In genomic region chr19:15201262-15201661, GRCm38 (mm10) we compare ENCODE assay signal across 11 mouse cellular contexts.
DNase-seq lines count a peak whose midpoint lies in the region; ATAC-seq and TF ChIP-seq lines count a peak whose summit lies in the region.
"Had no signal": no experiment of that assay in that cellular context is flagged by ENCODE, and none has a peak within 500 bp of the region (broad histone marks: within the 10 kb centered on the region; RNA-seq: fewer than 3 reads in every experiment).

No protein-coding gene starts in this region.

- H3K4me1 ChIP-seq in hindbrain, embryonic 13.5 days (replicated peaks), result peaks cover 14% of the 10 kb centered on the region
- H3K4me1 ChIP-seq in hindbrain, embryonic 12.5 days, result peaks cover 12% of the 10 kb centered on the region
- H3K4me1 ChIP-seq in forebrain, embryonic 13.5 days, result peaks cover 20% of the 10 kb centered on the region
- H3K4me1 ChIP-seq in midbrain, postnatal 0 days (ENCODE audit: insufficient read depth, low read length), result no peaks in the 10 kb centered on the region; the same call in 1 of the 2 replicates
- H3K4me1 ChIP-seq in intestine, embryonic 16.5 days (ENCODE audit: control insufficient read depth, insufficient read depth, low read length), result no peaks in the 10 kb centered on the region
- H3K4me1 ChIP-seq: limb, embryonic 13.5 days had no signal

- no peak for TF ChIP-seq CTCF in midbrain, postnatal 0 days (IDR thresholded peaks at IDR 0.05)

- DNase-seq in lung, postnatal 25 days (ENCODE audit: low spot score), result peak; percentile 3
- DNase-seq in lung, adult 18-20 months, result no peak
- DNase-seq in midbrain, postnatal 0 days (ENCODE audit: low spot score), result peak; percentile 62
- DNase-seq in spleen, postnatal 36 days (ENCODE audit: low spot score in 2 of 2), result no peak
- DNase-seq: adrenal gland, adult 2 months; cerebellum, adult 9-10 months had no signal

- H3K9me3 ChIP-seq in hindbrain, embryonic 13.5 days, result no peaks in the 10 kb centered on the region; the same call in 1 of the 2 replicates
- H3K9me3 ChIP-seq in hindbrain, embryonic 12.5 days (replicated peaks), result no peaks in the 10 kb centered on the region
- no peaks in the 10 kb centered on the region for H3K9me3 ChIP-seq in forebrain, embryonic 13.5 days (replicated peaks)
- H3K9me3 ChIP-seq in midbrain, postnatal 0 days (ENCODE audit: low read length), result no peaks in the 10 kb centered on the region
- H3K9me3 ChIP-seq in intestine, embryonic 16.5 days (ENCODE audit: control insufficient read depth, low read length), result no peaks in the 10 kb centered on the region
- H3K9me3 ChIP-seq: limb, embryonic 13.5 days had no signal

- no peak for ATAC-seq in hindbrain, embryonic 13.5 days (ENCODE audit: low FRiP score)
- ATAC-seq in hindbrain, embryonic 12.5 days (ENCODE audit: low FRiP score), result no peak
- ATAC-seq in forebrain, embryonic 13.5 days, result 0 out of 2 replicates have a peak, but pooled peaks have one; percentile 36
- ATAC-seq in midbrain, postnatal 0 days (ENCODE audit: low FRiP score), result no peak
- no peak for ATAC-seq in intestine, embryonic 16.5 days

- H3K27ac ChIP-seq in hindbrain, embryonic 13.5 days, result peak overlapping the region; percentile 68; the same call in 1 of the 2 replicates
- H3K27ac ChIP-seq in hindbrain, embryonic 12.5 days, result no peak overlapping the region
- peak overlapping the region; percentile 65 for H3K27ac ChIP-seq in forebrain, embryonic 13.5 days
- H3K27ac ChIP-seq in midbrain, postnatal 0 days (ENCODE audit: low read depth, low read length), result no peak overlapping the region
- no peak overlapping the region for H3K27ac ChIP-seq in intestine, embryonic 16.5 days (ENCODE audit: low read length)
- H3K27ac ChIP-seq: limb, embryonic 13.5 days had no signal

- H3K4me3 ChIP-seq in hindbrain, embryonic 13.5 days, result no peak overlapping the region
- H3K4me3 ChIP-seq in hindbrain, embryonic 12.5 days, result no peak overlapping the region
- H3K4me3 ChIP-seq in forebrain, embryonic 13.5 days, result no peak overlapping the region
- no peak overlapping the region for H3K4me3 ChIP-seq in midbrain, postnatal 0 days (ENCODE audit: low read depth, low read length)
- H3K4me3 ChIP-seq in intestine, embryonic 16.5 days (ENCODE audit: low read length), result no peak overlapping the region
- H3K4me3 ChIP-seq: limb, embryonic 13.5 days had no signal

- no peak overlapping the region for H3K4me2 ChIP-seq in hindbrain, embryonic 13.5 days
- H3K4me2 ChIP-seq in hindbrain, embryonic 12.5 days (replicated peaks), result no peak overlapping the region
- no peak overlapping the region for H3K4me2 ChIP-seq in forebrain, embryonic 13.5 days
- no peak overlapping the region for H3K4me2 ChIP-seq in midbrain, postnatal 0 days (ENCODE audit: low read depth, low read length, poor library complexity, severe bottlenecking)
- no peak overlapping the region for H3K4me2 ChIP-seq in intestine, embryonic 16.5 days (ENCODE audit: low read depth, low read length)
- H3K4me2 ChIP-seq: limb, embryonic 13.5 days had no signal

- 22% methylated on average over 3 of the region's 3 CpGs for WGBS in hindbrain, embryonic 13.5 days
- 34% methylated on average over 3 of the region's 3 CpGs for WGBS in hindbrain, embryonic 12.5 days
- WGBS in forebrain, embryonic 13.5 days, result 9% methylated on average over 3 of the region's 3 CpGs
- 11% methylated on average over 3 of the region's 3 CpGs for WGBS in midbrain, postnatal 0 days
- 36% methylated on average over 3 of the region's 3 CpGs for WGBS in intestine, embryonic 16.5 days

- H3K27me3 ChIP-seq in hindbrain, embryonic 13.5 days, result no peaks in the 10 kb centered on the region
- no peaks in the 10 kb centered on the region for H3K27me3 ChIP-seq in hindbrain, embryonic 12.5 days
- no peaks in the 10 kb centered on the region for H3K27me3 ChIP-seq in forebrain, embryonic 13.5 days
- H3K27me3 ChIP-seq in midbrain, postnatal 0 days (ENCODE audit: insufficient read depth, low read length), result no peaks in the 10 kb centered on the region
- H3K27me3 ChIP-seq in intestine, embryonic 16.5 days (replicated peaks; ENCODE audit: control insufficient read depth, insufficient read depth, low read length), result no peaks in the 10 kb centered on the region
- H3K27me3 ChIP-seq: limb, embryonic 13.5 days had no signal

- no peak overlapping the region for H3K9ac ChIP-seq in hindbrain, embryonic 13.5 days
- no peak overlapping the region for H3K9ac ChIP-seq in hindbrain, embryonic 12.5 days
- no peak overlapping the region for H3K9ac ChIP-seq in forebrain, embryonic 13.5 days
- H3K9ac ChIP-seq in midbrain, postnatal 0 days (replicated peaks; ENCODE audit: low read length, poor library complexity, severe bottlenecking), result no peak overlapping the region
- no peak overlapping the region for H3K9ac ChIP-seq in intestine, embryonic 16.5 days (ENCODE audit: low read depth, low read length)
- H3K9ac ChIP-seq: limb, embryonic 13.5 days had no signal

- no peaks in the 10 kb centered on the region for H3K36me3 ChIP-seq in hindbrain, embryonic 13.5 days
- H3K36me3 ChIP-seq in hindbrain, embryonic 12.5 days, result no peaks in the 10 kb centered on the region
- H3K36me3 ChIP-seq in forebrain, embryonic 13.5 days (ENCODE audit: poor library complexity, severe bottlenecking), result no peaks in the 10 kb centered on the region
- H3K36me3 ChIP-seq in midbrain, postnatal 0 days (ENCODE audit: insufficient read depth, low read length), result no peaks in the 10 kb centered on the region
- no peaks in the 10 kb centered on the region for H3K36me3 ChIP-seq in intestine, embryonic 16.5 days (ENCODE audit: control insufficient read depth, insufficient read depth, low read length)
- H3K36me3 ChIP-seq: limb, embryonic 13.5 days had no signal

Comparison
In these comparisons a context has a peak if more than half of its experiments do, and no peak if none do; other contexts are left out.
1. H3K27ac ChIP-seq: peak in hindbrain, embryonic 13.5 days (single experiment) and forebrain, embryonic 13.5 days (single experiment); none in hindbrain, embryonic 12.5 days (single experiment), midbrain, postnatal 0 days (single experiment) and intestine, embryonic 16.5 days (single experiment).
2. DNase-seq: peak in lung, postnatal 25 days (single experiment) and midbrain, postnatal 0 days (single experiment); none in lung, adult 18-20 months (0 of 2) and spleen, postnatal 36 days (0 of 2).